Mouse (Mus musculus) G1E (cell line): Measurements from ENCODE around the gene Usp24. TPM values are rescaled to one million over a fixed set of nuclear protein-coding genes. Genes with fewer than 3 reads are reported as not detected.

Source experiments
- ATAC-seq: 2 replicates; pipeline ENCODE4 v1.8.0; 2016; ENCODE audit warnings: mild to moderate bottlenecking; ENCODE audit not compliant: insufficient number of reproducible peaks, poor library complexity, low FRiP score, severe bottlenecking; ENCODE audit errors: extremely low read depth
- DNase-seq: peaks from one replicate; pipeline ENCODE4 v3.0.0; 2012; ENCODE audit warnings: low spot score
- H3K27me3 ChIP-seq: 2 replicates; pipeline ENCODE4 v1.6.1; 2012; ENCODE audit warnings: mild to moderate bottlenecking, low read length, inconsistent platforms; ENCODE audit not compliant: insufficient read depth
- H3K36me3 ChIP-seq: replicated peaks from 2 replicates; pipeline ENCODE3; 2012; ENCODE audit warnings: mild to moderate bottlenecking, inconsistent platforms
- H3K4me1 ChIP-seq: 2 replicates; pipeline ENCODE4 v1.6.1; 2012; ENCODE audit warnings: low read depth, low read length, inconsistent platforms, mixed read lengths; ENCODE audit not compliant: insufficient read depth
- H3K4me3 ChIP-seq: 2 replicates; pipeline ENCODE4 v1.5.1; 2012; ENCODE audit warnings: low read depth, mild to moderate bottlenecking, inconsistent platforms, low read length, moderate library complexity, mixed read lengths
- H3K9me3 ChIP-seq: replicated peaks from 2 replicates; pipeline ENCODE4 v1.6.1; 2012; ENCODE audit warnings: inconsistent platforms
- CTCF ChIP-seq: IDR thresholded peaks from 2 replicates; pipeline ENCODE4 v1.5.1; 2012; ENCODE audit warnings: low read depth, low read length, inconsistent platforms, mixed read lengths
- GATA1 ChIP-seq: IDR thresholded peaks from 2 replicates; pipeline ENCODE4 v1.6.1; 2012; ENCODE audit warnings: borderline replicate concordance, low read length, inconsistent platforms, mixed read lengths
- GATA2 ChIP-seq: IDR thresholded peaks from 2 replicates; pipeline ENCODE4 v1.6.1; 2012; ENCODE audit warnings: low read depth, low read length, inconsistent platforms, borderline replicate concordance
- POLR2AphosphoS5 ChIP-seq: IDR thresholded peaks from 2 replicates; pipeline ENCODE4 v1.6.1; 2012; ENCODE audit warnings: low read depth, low read length, inconsistent platforms; ENCODE audit not compliant: insufficient replicate concordance
- TAL1 ChIP-seq: conservative IDR thresholded peaks from 2 replicates; pipeline ENCODE4 v1.6.1; 2012; ENCODE audit warnings: low read depth, low read length, inconsistent platforms, mixed read lengths
- polyA plus RNA-seq: library from polyadenylated mRNA; stranded (reverse); fragments of >175 nt; gene quantifications from 2 replicates; pipeline ENCODE4 v1.2.3, GENCODE M21; 2012
- total RNA-seq, 2 experiments: library from RNA; stranded (forward) in 1 of 2; stranded (reverse) in 1 of 2; fragments of 200-1000 nt in 1 of 2; fragments of >200 nt in 1 of 2; fragmentation: Nextera tagmentation in 1 of 2; gene quantifications; 2 replicates each; pipeline ENCODE4 v1.2.3; 2014 to 2017

The Usp24 gene
- total and polyA plus RNA-seq, 3 experiments, result 9.6 to 63.7 (median 49.7) TPM

DNA sequence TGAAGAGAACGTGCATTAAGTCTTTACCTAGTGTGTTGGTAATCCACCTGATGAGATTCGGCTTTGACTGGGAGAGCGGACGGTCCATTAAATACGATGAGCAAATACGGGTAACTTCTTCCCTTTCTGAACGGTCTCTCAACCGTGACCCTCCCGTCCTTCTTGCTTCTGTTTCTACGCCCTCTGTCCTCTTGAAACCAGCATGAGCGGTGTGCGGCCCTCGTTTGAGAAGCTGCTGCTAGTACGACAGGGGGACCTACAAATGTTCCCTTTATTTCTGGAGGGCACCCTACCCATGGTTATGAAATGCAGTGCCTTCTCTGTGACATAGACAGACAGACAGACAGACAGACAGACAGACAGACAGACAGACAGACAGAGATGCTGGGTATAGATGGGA lies 93.6 kb downstream of the Usp24 start:
- Histone ChIP-seq H3K36me3 (peaks cover 89% of the 10 kb centered on the region), H3K9me3 (no peaks in the 10 kb centered on the region), H3K4me1 (no peaks in the 10 kb centered on the region), H3K4me3 (no peak overlapping the region), H3K27me3 (no peaks in the 10 kb centered on the region)
- ATAC-seq, result no peak
- TF ChIP-seq TAL1, result no peak
- no peak for TF ChIP-seq CTCF
- no peak for TF ChIP-seq POLR2AphosphoS5
- no peak for TF ChIP-seq GATA2
- no peak for TF ChIP-seq GATA1
- no peak for DNase-seq

DNA sequence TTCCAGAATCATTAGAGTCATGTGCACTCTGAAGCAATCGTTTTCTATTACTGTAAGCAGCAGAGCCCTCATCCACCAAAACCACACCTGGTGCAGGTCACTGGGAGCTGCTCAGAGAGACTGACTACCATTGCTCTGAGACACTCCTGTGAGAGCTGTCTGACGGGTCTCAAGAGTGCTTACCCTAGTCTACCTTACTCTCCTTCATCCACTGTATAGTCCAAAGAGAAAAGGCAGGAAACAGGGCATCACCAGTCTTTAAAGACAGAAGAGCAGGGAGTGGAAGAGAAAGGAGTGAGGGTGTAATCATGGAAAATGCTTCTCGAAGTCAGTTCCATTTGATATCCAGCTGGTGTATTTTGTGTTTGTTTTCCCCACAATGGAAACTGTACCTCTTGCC lies 103.2 kb downstream of the Usp24 start:
- Histone ChIP-seq H3K36me3 (peaks cover 87% of the 10 kb centered on the region), H3K9me3 (no peaks in the 10 kb centered on the region), H3K4me3 (no peak overlapping the region), H3K4me1 (no peaks in the 10 kb centered on the region), H3K27me3 (no peaks in the 10 kb centered on the region)
- TF ChIP-seq POLR2AphosphoS5, result no peak
- TF ChIP-seq CTCF, result no peak
- DNase-seq (no peak), ATAC-seq (no peak)

GRCm38 (mm10) chr4:106419791-106420190 lies 103.8 kb downstream of the Usp24 start:
- Histone ChIP-seq H3K4me1 (no peaks in the 10 kb centered on the region), H3K27me3 (no peaks in the 10 kb centered on the region), H3K36me3 (peaks cover 87% of the 10 kb centered on the region), H3K9me3 (no peaks in the 10 kb centered on the region), H3K4me3 (no peak overlapping the region)
- no peak for DNase-seq
- ATAC-seq, result no peak
- TF ChIP-seq TAL1 (no peak), GATA2 (no peak), GATA1 (no peak), CTCF (no peak), POLR2AphosphoS5 (no peak)

DNA sequence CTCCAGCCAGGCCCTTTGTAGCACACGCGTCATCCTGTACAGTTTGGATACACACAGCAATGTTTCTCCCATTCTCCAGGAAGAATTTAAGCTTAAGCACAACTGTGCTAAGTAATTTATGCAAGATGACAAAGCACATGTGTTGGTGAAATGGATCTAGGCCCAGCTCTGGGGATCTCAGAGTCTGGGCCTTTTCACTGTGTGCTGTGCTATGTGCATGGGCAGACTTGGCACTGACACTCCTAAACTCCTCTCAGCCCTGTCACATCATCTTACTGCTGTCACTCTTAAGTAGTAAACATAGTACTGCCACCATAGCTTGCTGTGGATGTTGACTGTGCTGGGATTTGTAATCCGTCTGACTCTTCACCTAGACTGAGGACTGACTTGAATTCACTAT lies 106.6 kb downstream of the Usp24 start:
- peaks cover 87% of the 10 kb centered on the region for H3K36me3 ChIP-seq
- no peaks in the 10 kb centered on the region for H3K4me1 ChIP-seq
- H3K9me3 ChIP-seq, result no peaks in the 10 kb centered on the region
- DNase-seq, result no peak
- no peaks in the 10 kb centered on the region for H3K27me3 ChIP-seq
- no peak overlapping the region for H3K4me3 ChIP-seq
- TF ChIP-seq POLR2AphosphoS5 (no peak), GATA1 (no peak), CTCF (no peak), TAL1 (no peak), GATA2 (no peak)
- ATAC-seq, result no peak

DNA sequence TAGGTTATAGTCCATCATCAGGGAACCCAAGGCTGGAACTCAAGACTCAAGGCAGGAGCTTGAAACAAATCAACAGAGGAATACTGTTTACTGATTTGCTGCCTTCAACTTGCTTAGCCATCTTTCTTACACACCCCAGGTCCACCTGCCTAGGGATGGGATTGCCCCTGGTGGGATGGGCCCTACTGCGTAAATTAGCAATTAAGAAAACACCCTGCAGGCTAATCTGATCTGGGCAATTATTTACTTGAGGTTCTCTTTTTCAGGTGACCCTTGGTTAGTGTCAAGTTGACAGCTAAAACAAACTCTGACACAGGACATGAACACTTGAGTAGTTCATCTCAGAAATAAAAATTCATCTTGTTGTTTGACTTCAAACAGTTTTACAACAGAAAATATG lies 108.5 kb downstream of the Usp24 start:
- ATAC-seq (no peak), DNase-seq (no peak)
- Histone ChIP-seq H3K36me3 (peaks cover 87% of the 10 kb centered on the region), H3K27me3 (no peaks in the 10 kb centered on the region), H3K4me1 (no peaks in the 10 kb centered on the region; the same call in 1 of the 2 replicates), H3K9me3 (no peaks in the 10 kb centered on the region), H3K4me3 (no peak overlapping the region)
- TF ChIP-seq TAL1 (no peak), GATA2 (no peak), GATA1 (no peak), CTCF (no peak), POLR2AphosphoS5 (no peak)

- H3K4me1 ChIP-seq, result no peaks in the 10 kb centered on the region; the same call in 1 of the 2 replicates
- H3K9me3 ChIP-seq, result no peaks in the 10 kb centered on the region
- H3K4me3 ChIP-seq, result no peak overlapping the region
- H3K27me3 ChIP-seq, result no peaks in the 10 kb centered on the region
- H3K36me3 ChIP-seq, result peaks cover 88% of the 10 kb centered on the region
- no peak for TF ChIP-seq GATA2
- DNase-seq (no peak), ATAC-seq (no peak)
These were observed 110.3 kb downstream of the Usp24 start for GRCm38 (mm10) chr4:106426286-106426685.

DNA sequence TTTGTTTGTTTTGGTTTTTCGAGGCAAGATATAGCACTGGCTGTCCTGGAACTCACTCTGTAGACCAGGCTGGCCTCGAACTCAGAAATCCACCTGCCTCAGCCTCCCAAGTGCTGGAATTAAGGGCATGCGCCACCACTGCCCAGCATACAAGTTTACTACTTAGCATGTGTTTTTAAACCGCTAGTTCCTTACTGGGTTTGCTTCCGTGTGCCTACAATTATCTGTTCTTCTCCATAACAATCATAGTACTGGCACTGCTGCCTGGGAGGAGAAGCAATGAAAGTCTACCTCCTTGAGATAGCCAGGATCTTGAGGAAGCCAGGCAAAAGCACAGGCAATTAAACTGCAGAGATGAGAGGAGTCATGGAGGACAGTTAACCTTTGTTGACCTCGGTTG lies 112.6 kb downstream of the Usp24 start:
- Histone ChIP-seq H3K4me1 (no peaks in the 10 kb centered on the region; the same call in 1 of the 2 replicates), H3K4me3 (no peak overlapping the region), H3K27me3 (no peaks in the 10 kb centered on the region), H3K9me3 (no peaks in the 10 kb centered on the region), H3K36me3 (peaks cover 94% of the 10 kb centered on the region)
- TF ChIP-seq TAL1, result no peak
- TF ChIP-seq GATA1, result no peak
- TF ChIP-seq POLR2AphosphoS5, result no peak
- TF ChIP-seq GATA2, result no peak
- TF ChIP-seq CTCF, result no peak
- DNase-seq (no peak), ATAC-seq (no peak)
